Mouse (Mus musculus): ENCODE data around the gene Eapp. TPM values are rescaled to one million over a fixed set of nuclear protein-coding genes. Genes with fewer than 3 reads are reported as not detected.

Eapp gene
- polyA plus RNA-seq, 1 experiment from 2014 or later: 77.3 TPM

GRCm38 (mm10) chr12:54651820-54652219 lies 43.9 kb downstream of the Eapp start:
- no peak overlapping the region for H3K9ac ChIP-seq
- H3K4me2 ChIP-seq: no peak overlapping the region
- no peaks in the 10 kb centered on the region for H3K9me3 ChIP-seq
- H3K4me1 ChIP-seq: peaks cover 23% of the 10 kb centered on the region
- no peak for ATAC-seq (ENCODE audit: low FRiP score)
- H3K27ac ChIP-seq: no peak overlapping the region
- no peak overlapping the region for H3K4me3 ChIP-seq (replicated peaks)
- 0 out of 2 replicates have a peak, but pooled peaks cover 12% of the 10 kb centered on the region for H3K36me3 ChIP-seq (replicated peaks)
- WGBS: 80% methylated on average over 8 of the region's 8 CpGs
- no peaks in the 10 kb centered on the region for H3K27me3 ChIP-seq

- ATAC-seq (ENCODE audit: low FRiP score): no peak
- WGBS: 68% methylated on average over 1 of the region's 1 CpGs
Observed at GRCm38 (mm10) chr12:54651158-54651557, 44.5 kb downstream of the Eapp start.

GRCm38 (mm10) chr12:54644947-54645346 lies 50.8 kb downstream of the Eapp start:
- Histone ChIP-seq H3K27me3 (no peaks in the 10 kb centered on the region), H3K4me3 (replicated peaks) (no peak overlapping the region), H3K4me1 (no peaks in the 10 kb centered on the region), H3K9ac (no peak overlapping the region), H3K4me2 (no peak overlapping the region), H3K36me3 (replicated peaks) (peaks cover 9% of the 10 kb centered on the region; the same call in 1 of the 2 replicates), H3K27ac (no peak overlapping the region), H3K9me3 (no peaks in the 10 kb centered on the region)
- no peak for ATAC-seq (ENCODE audit: low FRiP score)
- WGBS: 88% methylated on average over 2 of the region's 2 CpGs

More at GRCm38 (mm10) chr12:54651158-54651557, 44.5 kb downstream of the Eapp start:
- Histone ChIP-seq H3K27ac (no peak overlapping the region), H3K9me3 (no peaks in the 10 kb centered on the region), H3K4me3 (replicated peaks) (no peak overlapping the region), H3K36me3 (replicated peaks) (peaks cover 15% of the 10 kb centered on the region; the same call in 1 of the 2 replicates), H3K4me1 (peaks cover 21% of the 10 kb centered on the region), H3K9ac (no peak overlapping the region), H3K4me2 (no peak overlapping the region), H3K27me3 (no peaks in the 10 kb centered on the region)

- Histone ChIP-seq H3K9me3 (no peaks in the 10 kb centered on the region), H3K36me3 (replicated peaks) (peaks cover 9% of the 10 kb centered on the region; the same call in 1 of the 2 replicates), H3K9ac (no peak overlapping the region), H3K4me1 (no peaks in the 10 kb centered on the region), H3K27ac (no peak overlapping the region), H3K4me2 (no peak overlapping the region), H3K27me3 (no peaks in the 10 kb centered on the region), H3K4me3 (replicated peaks) (no peak overlapping the region)
- ATAC-seq (ENCODE audit: low FRiP score): no peak
- WGBS: 92% methylated on average over 5 of the region's 5 CpGs
Observed at GRCm38 (mm10) chr12:54643320-54643892, 52.3 kb downstream of the Eapp start.

- Histone ChIP-seq H3K27me3 (no peaks in the 10 kb centered on the region), H3K9me3 (no peaks in the 10 kb centered on the region), H3K4me1 (no peaks in the 10 kb centered on the region), H3K4me3 (replicated peaks) (no peak overlapping the region), H3K4me2 (no peak overlapping the region), H3K27ac (no peak overlapping the region), H3K36me3 (replicated peaks) (no peaks in the 10 kb centered on the region), H3K9ac (no peak overlapping the region)
- WGBS: 94% methylated on average over 4 of the region's 4 CpGs
- ATAC-seq (ENCODE audit: low FRiP score): no peak
Observed at GRCm38 (mm10) chr12:54641374-54641773, 54.3 kb downstream of the Eapp start.

GRCm38 (mm10) chr12:54640259-54640658 lies 55.4 kb downstream of the Eapp start:
- H3K36me3 ChIP-seq (replicated peaks): no peaks in the 10 kb centered on the region

GRCm38 (mm10) chr12:54637033-54637432 lies 58.7 kb downstream of the Eapp start:
- 80% methylated on average over 1 of the region's 1 CpGs for WGBS
- Histone ChIP-seq H3K36me3 (replicated peaks) (no peaks in the 10 kb centered on the region), H3K4me1 (no peaks in the 10 kb centered on the region), H3K9ac (no peak overlapping the region), H3K27ac (no peak overlapping the region), H3K4me3 (replicated peaks) (no peak overlapping the region), H3K9me3 (no peaks in the 10 kb centered on the region), H3K27me3 (no peaks in the 10 kb centered on the region), H3K4me2 (no peak overlapping the region)
- no peak for ATAC-seq (ENCODE audit: low FRiP score)

More at GRCm38 (mm10) chr12:54640259-54640658, 55.4 kb downstream of the Eapp start:
- no peak overlapping the region for H3K27ac ChIP-seq
- no peak for ATAC-seq (ENCODE audit: low FRiP score)
- H3K4me2 ChIP-seq: no peak overlapping the region
- H3K9ac ChIP-seq: no peak overlapping the region
- no peak overlapping the region for H3K4me3 ChIP-seq (replicated peaks)
- H3K9me3 ChIP-seq: no peaks in the 10 kb centered on the region
- H3K4me1 ChIP-seq: no peaks in the 10 kb centered on the region
- WGBS: 91% methylated on average over 6 of the region's 6 CpGs
- H3K27me3 ChIP-seq: no peaks in the 10 kb centered on the region

- H3K4me2 ChIP-seq: no peak overlapping the region
- H3K4me1 ChIP-seq: no peaks in the 10 kb centered on the region
- no peak for ATAC-seq (ENCODE audit: low FRiP score)
- no peaks in the 10 kb centered on the region for H3K27me3 ChIP-seq
- no peak overlapping the region for H3K27ac ChIP-seq
- no peak overlapping the region for H3K4me3 ChIP-seq (replicated peaks)
- 64% methylated on average over 2 of the region's 2 CpGs for WGBS
- no peaks in the 10 kb centered on the region for H3K36me3 ChIP-seq (replicated peaks)
- H3K9me3 ChIP-seq: no peaks in the 10 kb centered on the region
- H3K9ac ChIP-seq: no peak overlapping the region
Observed at GRCm38 (mm10) chr12:54632141-54632540, 63.6 kb downstream of the Eapp start.

- Histone ChIP-seq H3K4me1 (no peaks in the 10 kb centered on the region), H3K9me3 (no peaks in the 10 kb centered on the region), H3K36me3 (replicated peaks) (no peaks in the 10 kb centered on the region), H3K4me2 (no peak overlapping the region), H3K27me3 (no peaks in the 10 kb centered on the region), H3K27ac (no peak overlapping the region), H3K9ac (no peak overlapping the region), H3K4me3 (replicated peaks) (no peak overlapping the region)
- WGBS: 86% methylated on average over 2 of the region's 2 CpGs
- ATAC-seq (ENCODE audit: low FRiP score): no peak
Observed at GRCm38 (mm10) chr12:54621942-54622341, 73.8 kb downstream of the Eapp start.

MicroRNAs encoded within 50 kb of the gene (microRNA counts, 519-probe panel; counts per million panel counts)
- not detected for microRNA mmu-miR-1892

Small RNA genes lying within 50 kb of the gene (microRNA-seq; reads per million reads assigned to microRNA genes)
- not detected for gene Mir1892

Other genes starting within 250 kb of the Eapp start
- gene Sptssa, start 39.3 kb downstream of the Eapp start, polyA plus RNA-seq (2016; fragmentation: Nextera tagmentation; extraction: Ambion mirVana): 164 and 171 TPM in 2 replicates
- gene Snx6, start 99.8 kb upstream of the Eapp start, polyA plus RNA-seq (2016; fragmentation: Nextera tagmentation; extraction: Ambion mirVana): 197 and 204 TPM in 2 replicates
- 263 and 275 TPM in 2 replicates for gene Cfl2, start 167.0 kb upstream of the Eapp start, polyA plus RNA-seq (2016; fragmentation: Nextera tagmentation; extraction: Ambion mirVana)